Mouse (Mus musculus) adrenal gland, postnatal 36 days (tissue): Measurements from ENCODE around the gene Cdv3. TPM values are rescaled to one million over a fixed set of nuclear protein-coding genes. Genes with fewer than 3 reads are reported as not detected.

Source experiments
- DNase-seq, 2 experiments: peaks; one replicate each; pipeline ENCODE4 v3.0.0; 2021; ENCODE audit warnings: mixed read lengths in 1 of 2
- total RNA-seq, 2 experiments: library from RNA; stranded (reverse); gene quantifications; 2 replicates each; pipeline ENCODE4 v1.2.3; 2021

The Cdv3 gene
- total RNA-seq, 2 experiments from 2014 or later = 163 to 232 TPM

GRCm38 (mm10) chr9:103372271-103373010 lies 6.8 kb upstream of the Cdv3 start:
- DNase-seq = peak; percentile 37 to 43

- DNase-seq = no peak
Observed at GRCm38 (mm10) chr9:103369951-103370350, 4.3 kb upstream of the Cdv3 start.

GRCm38 (mm10) chr9:103366356-103366755 lies 716 bp upstream of the Cdv3 start:
- no peak for DNase-seq

GRCm38 (mm10) chr9:103364601-103365289 lies 895 bp downstream of the Cdv3 start:
- peak; percentile 81 to 88 for DNase-seq

- DNase-seq = peak; percentile 32
Observed at GRCm38 (mm10) chr9:103363730-103364417, 1.8 kb downstream of the Cdv3 start.

GRCm38 (mm10) chr9:103363088-103363487 lies 2.6 kb downstream of the Cdv3 start:
- DNase-seq = no peak

- DNase-seq = no peak
Observed at GRCm38 (mm10) chr9:103360642-103361041, 5.0 kb downstream of the Cdv3 start.

- DNase-seq = no peak
Observed at GRCm38 (mm10) chr9:103358545-103358944, 7.1 kb downstream of the Cdv3 start.

GRCm38 (mm10) chr9:103357893-103358292 lies 7.7 kb downstream of the Cdv3 start:
- no peak for DNase-seq

- DNase-seq = peak; percentile 14 to 61
Observed at GRCm38 (mm10) chr9:103353500-103354260, 12.0 kb downstream of the Cdv3 start.

GRCm38 (mm10) chr9:103348791-103349190 lies 16.8 kb downstream of the Cdv3 start:
- DNase-seq = no peak

GRCm38 (mm10) chr9:103347996-103348490 lies 17.6 kb downstream of the Cdv3 start:
- DNase-seq = peak; percentile 18 to 21

GRCm38 (mm10) chr9:103347045-103347444 lies 18.6 kb downstream of the Cdv3 start:
- DNase-seq = no peak

- DNase-seq = no peak
Observed at GRCm38 (mm10) chr9:103336912-103337311, 28.7 kb downstream of the Cdv3 start.

GRCm38 (mm10) chr9:103332663-103333062 lies 33.0 kb downstream of the Cdv3 start:
- DNase-seq = no peak

GRCm38 (mm10) chr9:103326449-103326848 lies 39.2 kb downstream of the Cdv3 start:
- DNase-seq = no peak

- no peak for DNase-seq
Observed at GRCm38 (mm10) chr9:103324678-103325077, 41.0 kb downstream of the Cdv3 start.

- no peak for DNase-seq
Observed at GRCm38 (mm10) chr9:103309832-103310231, 55.8 kb downstream of the Cdv3 start.

- DNase-seq = peak in 1 of 2 experiments; percentile 16
Observed at GRCm38 (mm10) chr9:103305332-103306041, 60.2 kb downstream of the Cdv3 start.

- peak; percentile 95 to 97 for DNase-seq
Observed at GRCm38 (mm10) chr9:103304927-103305326, 60.7 kb downstream of the Cdv3 start, which contains the start of the genes 1300017J02Rik and Topbp1. TSS of gene 1300017J02Rik (minus strand) at chr9:103305082. TSS of gene Topbp1 (plus strand) at chr9:103305215.
